Mouse (Mus musculus) kidney, embryonic 16.5 days (tissue): Measurements from ENCODE around the gene Smim4. TPM values are rescaled to one million over a fixed set of nuclear protein-coding genes. Genes with fewer than 3 reads are reported as not detected.

Source experiments
- polyA plus RNA-seq: library from polyadenylated mRNA; unstranded; fragments of >200 nt; fragmentation: Nextera tagmentation; extraction: Ambion mirVana; gene quantifications from 2 replicates; pipeline ENCODE4 v1.2.1, GENCODE M21; 2015

Smim4 gene
- polyA plus RNA-seq, 1 experiment from 2014 or later: 105 TPM

Other genes with a start within 250 kb of the Smim4 start
- gene Mustn1, start 249.8 kb downstream of the Smim4 start, polyA plus RNA-seq: 4.5 and 5.3 TPM in 2 replicates
- 0.27 and 0.59 TPM in 2 replicates for gene Itih4, start 242.5 kb downstream of the Smim4 start, polyA plus RNA-seq
- gene Itih3, start 205.2 kb downstream of the Smim4 start, polyA plus RNA-seq: 1.4 TPM in 2 replicates
- 0.45 and 0.51 TPM in 2 replicates for gene Itih1, start 185.7 kb downstream of the Smim4 start, polyA plus RNA-seq
- gene Nek4, start 177.6 kb downstream of the Smim4 start, polyA plus RNA-seq: 15.0 and 18.9 TPM in 2 replicates
- 68.8 and 72.7 TPM in 2 replicates for gene Glt8d1, start 127.6 kb downstream of the Smim4 start, polyA plus RNA-seq
- 372 and 375 TPM in 2 replicates for gene Spcs1, start 127.3 kb downstream of the Smim4 start, polyA plus RNA-seq
- gene Pbrm1, start 109.8 kb downstream of the Smim4 start, polyA plus RNA-seq: 126 and 128 TPM in 2 replicates
- gene Gnl3, start 109.8 kb downstream of the Smim4 start, polyA plus RNA-seq: 107 and 116 TPM in 2 replicates
- gene Nt5dc2, start 2.1 kb upstream of the Smim4 start, polyA plus RNA-seq: 350 and 354 TPM in 2 replicates
- gene Stab1, start 39.7 kb upstream of the Smim4 start, polyA plus RNA-seq: 35.2 and 39.8 TPM in 2 replicates
- gene Tnnc1, start 79.4 kb upstream of the Smim4 start, polyA plus RNA-seq: 10.2 and 10.6 TPM in 2 replicates
- 419 and 421 TPM in 2 replicates for gene Nisch, start 88.0 kb upstream of the Smim4 start, polyA plus RNA-seq
- gene Sema3g, start 88.9 kb upstream of the Smim4 start, polyA plus RNA-seq: 5.3 and 5.4 TPM in 2 replicates
- gene Phf7, start 122.4 kb upstream of the Smim4 start, polyA plus RNA-seq: 13.9 TPM in 2 replicates
- 105 and 106 TPM in 2 replicates for gene Bap1, start 122.5 kb upstream of the Smim4 start, polyA plus RNA-seq
- gene Dnah1, start 194.9 kb upstream of the Smim4 start, polyA plus RNA-seq: 7.4 and 7.7 TPM in 2 replicates
- gene Capn7, start 207.7 kb upstream of the Smim4 start, polyA plus RNA-seq: 45.0 and 48.8 TPM in 2 replicates